Mouse (Mus musculus) ovary, adult 18-20 months (tissue): ENCODE measurements around the gene Pafah2.
"Not testable (repeated sequence)": the region's sequence is repeated elsewhere in the genome, so short reads cannot be mapped to it uniquely, and the experiment has no call there.

Source experiments
- DNase-seq: peaks from one replicate; pipeline ENCODE4 v3.0.0; 2022; ENCODE audit warnings: low spot score, mixed read lengths

Pafah2 gene

GRCm38 (mm10) chr4:134373295-134373694 is 22.8 kb upstream of the Pafah2 start:
- no peak for DNase-seq

GRCm38 (mm10) chr4:134374306-134374705 is 21.8 kb upstream of the Pafah2 start:
- DNase-seq: no peak

- DNase-seq: no peak
Measured at GRCm38 (mm10) chr4:134378089-134378615, 18.0 kb upstream of the Pafah2 start.

- DNase-seq: no peak
Measured at GRCm38 (mm10) chr4:134379510-134379909, 16.6 kb upstream of the Pafah2 start.

- not testable (repeated sequence) for DNase-seq
Measured at GRCm38 (mm10) chr4:134383750-134384149, 12.4 kb upstream of the Pafah2 start, which contains the start of gene Extl1. TSS of gene Extl1 (minus strand) at chr4:134383850.

GRCm38 (mm10) chr4:134387268-134387667 is 8.9 kb upstream of the Pafah2 start:
- no peak for DNase-seq

GRCm38 (mm10) chr4:134388397-134388796 is 7.7 kb upstream of the Pafah2 start:
- DNase-seq: no peak

GRCm38 (mm10) chr4:134391636-134392035 is 4.5 kb upstream of the Pafah2 start:
- DNase-seq: no peak

- no peak for DNase-seq
Measured at GRCm38 (mm10) chr4:134392595-134392994, 3.5 kb upstream of the Pafah2 start.

GRCm38 (mm10) chr4:134393026-134393425 is 3.1 kb upstream of the Pafah2 start:
- DNase-seq: no peak

- DNase-seq: no peak
Measured at GRCm38 (mm10) chr4:134395142-134395541, 978 bp upstream of the Pafah2 start.

- DNase-seq: peak; percentile 45
Measured at GRCm38 (mm10) chr4:134397121-134397520, 1.0 kb downstream of the Pafah2 start.

GRCm38 (mm10) chr4:134397732-134398131 is 1.6 kb downstream of the Pafah2 start:
- DNase-seq: no peak

- DNase-seq: no peak
Measured at GRCm38 (mm10) chr4:134400206-134400605, 4.1 kb downstream of the Pafah2 start.

- DNase-seq: peak; percentile 31
Measured at GRCm38 (mm10) chr4:134401181-134401661, 5.1 kb downstream of the Pafah2 start.

- DNase-seq: no peak
Measured at GRCm38 (mm10) chr4:134401856-134402570, 5.9 kb downstream of the Pafah2 start.

- DNase-seq: peak; percentile 54
Measured at GRCm38 (mm10) chr4:134402571-134403262, 6.6 kb downstream of the Pafah2 start.

- DNase-seq: no peak
Measured at GRCm38 (mm10) chr4:134403721-134404120, 7.6 kb downstream of the Pafah2 start.

GRCm38 (mm10) chr4:134409286-134409685 is 13.2 kb downstream of the Pafah2 start:
- DNase-seq: no peak

- DNase-seq: no peak
Measured at GRCm38 (mm10) chr4:134416177-134416576, 20.1 kb downstream of the Pafah2 start.

GRCm38 (mm10) chr4:134416602-134417001 is 20.5 kb downstream of the Pafah2 start:
- no peak for DNase-seq

GRCm38 (mm10) chr4:134417111-134417510 is 21.0 kb downstream of the Pafah2 start:
- no peak for DNase-seq

- DNase-seq: no peak
Measured at GRCm38 (mm10) chr4:134421971-134422370, 25.9 kb downstream of the Pafah2 start.
